Mouse (Mus musculus) kidney, adult 2 months (tissue): ENCODE measurements around the gene Tnfaip8l2.

Experiments used
- CTCF ChIP-seq: fragments of 200-500 bp; conservative IDR thresholded peaks from 2 replicates; pipeline ENCODE4 v1.5.1; 2011; ENCODE audit warnings: low read depth, mild to moderate bottlenecking, control low read depth, low read length, moderate library complexity, mixed read lengths; ENCODE audit not compliant: insufficient read depth, insufficient read length
- POLR2A ChIP-seq: fragments of 200-500 bp; IDR thresholded peaks from one replicate; pipeline ENCODE4 v1.6.1; 2011; ENCODE audit warnings: low read depth, low read length, control low read depth

GRCm38 (mm10) chr3:95140289-95140595, 1.9 kb downstream of the Tnfaip8l2 start:
- TF ChIP-seq CTCF (no peak), POLR2A (no peak)
